In the genomic region with DNA sequence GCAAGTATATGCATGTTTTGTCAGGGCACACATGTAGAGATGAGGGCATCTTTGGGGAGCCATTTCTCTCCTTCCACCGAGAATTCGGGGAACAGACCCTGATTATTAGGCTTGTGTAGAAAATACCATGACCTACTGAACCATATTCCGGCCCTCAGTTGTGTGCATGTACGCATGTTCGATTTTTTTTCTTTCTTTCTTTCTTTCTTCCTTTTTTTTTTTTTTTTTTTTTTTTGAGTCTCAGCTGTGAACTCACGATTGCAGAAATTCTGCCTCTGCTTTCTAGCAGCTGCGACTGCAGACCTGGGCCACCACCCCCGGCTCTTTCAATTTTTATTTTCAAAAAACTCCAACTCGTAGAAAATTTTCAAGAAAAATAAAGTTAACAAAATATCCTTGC, we compare ENCODE assay signal across 29 mouse cellular contexts. TPM values are rescaled to one million over a fixed set of nuclear protein-coding genes. Genes with fewer than 3 reads are reported as not detected.
DNase-seq lines count a peak whose midpoint lies in the region; ATAC-seq lines count a peak whose summit lies in the region.
"Had no signal": no experiment of that assay in that cellular context is flagged by ENCODE, and none has a peak within 500 bp of the region (broad histone marks: within the 10 kb centered on the region; RNA-seq: fewer than 3 reads in every experiment).

No protein-coding gene starts in this region.

- intact Hi-C loops in gastrocnemius, postnatal 14 days (cut with DNase I; ENCODE audit: low total_unique reads) = no loop called here
- intact Hi-C loops in left cerebral cortex, postnatal 25 days (cut with DNase I) = no loop called here

- no peak for ATAC-seq in hindbrain, embryonic 14.5 days (ENCODE audit: low FRiP score)
- no peak for ATAC-seq in hindbrain, embryonic 12.5 days (ENCODE audit: low FRiP score)
- no peak for ATAC-seq in neural tube, embryonic 13.5 days (ENCODE audit: low read depth)
- no peak for ATAC-seq in forebrain, embryonic 16.5 days
- ATAC-seq: activated CD4-positive, CD25-positive, alpha-beta regulatory T cell, adult 4 months; CD4-positive, CD25-positive, alpha-beta regulatory T cell, adult 4 months; lung, postnatal 0 days had no signal

- H3K4me1 ChIP-seq in hindbrain, embryonic 14.5 days (replicated peaks; ENCODE audit: control insufficient read depth, insufficient read depth, low read length) = peaks cover 23% of the 10 kb centered on the region
- peaks cover 17% of the 10 kb centered on the region for H3K4me1 ChIP-seq in hindbrain, embryonic 12.5 days
- peaks cover 24% of the 10 kb centered on the region for H3K4me1 ChIP-seq in neural tube, embryonic 13.5 days (replicated peaks)
- H3K4me1 ChIP-seq in forebrain, embryonic 16.5 days (replicated peaks; ENCODE audit: control insufficient read depth, insufficient read depth, low read length) = peaks cover 23% of the 10 kb centered on the region

- no peaks in the 10 kb centered on the region for H3K36me3 ChIP-seq in hindbrain, embryonic 14.5 days (replicated peaks; ENCODE audit: control insufficient read depth, insufficient read depth)
- no peaks in the 10 kb centered on the region for H3K36me3 ChIP-seq in hindbrain, embryonic 12.5 days
- no peaks in the 10 kb centered on the region for H3K36me3 ChIP-seq in neural tube, embryonic 13.5 days
- H3K36me3 ChIP-seq in forebrain, embryonic 16.5 days (ENCODE audit: control insufficient read depth, insufficient read depth) = no peaks in the 10 kb centered on the region
- H3K36me3 ChIP-seq: heart, embryonic 13.5 days; kidney, embryonic 15.5 days; limb, embryonic 13.5 days had no signal

- WGBS in hindbrain, embryonic 14.5 days = 82% methylated on average over 9 of the region's 9 CpGs
- 87% methylated on average over 9 of the region's 9 CpGs for WGBS in hindbrain, embryonic 12.5 days
- 80% methylated on average over 9 of the region's 9 CpGs for WGBS in neural tube, embryonic 13.5 days
- 75% methylated on average over 9 of the region's 9 CpGs for WGBS in forebrain, embryonic 16.5 days

- H3K27me3 ChIP-seq in hindbrain, embryonic 14.5 days (ENCODE audit: control insufficient read depth, insufficient read depth, low read length) = no peaks in the 10 kb centered on the region
- no peaks in the 10 kb centered on the region for H3K27me3 ChIP-seq in hindbrain, embryonic 12.5 days
- H3K27me3 ChIP-seq in neural tube, embryonic 13.5 days = no peaks in the 10 kb centered on the region
- H3K27me3 ChIP-seq in forebrain, embryonic 16.5 days (replicated peaks; ENCODE audit: control insufficient read depth, insufficient read depth, low read length) = no peaks in the 10 kb centered on the region
- H3K27me3 ChIP-seq: limb, embryonic 13.5 days had no signal

- H3K4me3 ChIP-seq in hindbrain, embryonic 14.5 days (replicated peaks; ENCODE audit: low read length) = no peak overlapping the region
- no peak overlapping the region for H3K4me3 ChIP-seq in hindbrain, embryonic 12.5 days
- H3K4me3 ChIP-seq in neural tube, embryonic 13.5 days = no peak overlapping the region
- no peak overlapping the region for H3K4me3 ChIP-seq in forebrain, embryonic 16.5 days (replicated peaks; ENCODE audit: low read length)
- H3K4me3 ChIP-seq: gastrocnemius, adult 2 months; heart, embryonic 13.5 days; kidney, embryonic 15.5 days; left cerebral cortex, adult 2 months; limb, embryonic 13.5 days; megakaryocyte, embryonic 14.5 days had no signal

- H3K9ac ChIP-seq in hindbrain, embryonic 14.5 days = no peak overlapping the region; the same call in 1 of the 2 replicates
- H3K9ac ChIP-seq in hindbrain, embryonic 12.5 days = no peak overlapping the region
- 0 out of 2 replicates have a peak overlapping the region, but pooled peaks have one; percentile 71 for H3K9ac ChIP-seq in neural tube, embryonic 13.5 days
- no peak overlapping the region for H3K9ac ChIP-seq in forebrain, embryonic 16.5 days (replicated peaks; ENCODE audit: low read depth, low read length)
- H3K9ac ChIP-seq: heart, embryonic 13.5 days; kidney, embryonic 15.5 days; limb, embryonic 13.5 days had no signal

- peak overlapping the region; percentile 99 for H3K27ac ChIP-seq in hindbrain, embryonic 14.5 days
- H3K27ac ChIP-seq in hindbrain, embryonic 12.5 days = no peak overlapping the region
- H3K27ac ChIP-seq in neural tube, embryonic 13.5 days (replicated peaks) = peak overlapping the region; percentile 95; the same call in 1 of the 2 replicates
- peak overlapping the region; percentile 98; the same call in 1 of the 2 replicates for H3K27ac ChIP-seq in forebrain, embryonic 16.5 days (ENCODE audit: low read length)
- H3K27ac ChIP-seq: gastrocnemius, adult 2 months; heart, embryonic 13.5 days; kidney, embryonic 15.5 days; left cerebral cortex, adult 2 months; limb, embryonic 13.5 days had no signal

- no peak overlapping the region for H3K4me2 ChIP-seq in hindbrain, embryonic 14.5 days (replicated peaks)
- H3K4me2 ChIP-seq in hindbrain, embryonic 12.5 days (replicated peaks) = no peak overlapping the region
- H3K4me2 ChIP-seq in neural tube, embryonic 13.5 days = no peak overlapping the region
- H3K4me2 ChIP-seq in forebrain, embryonic 16.5 days (ENCODE audit: low read length) = no peak overlapping the region
- H3K4me2 ChIP-seq: heart, embryonic 13.5 days; kidney, embryonic 15.5 days; limb, embryonic 13.5 days; liver, embryonic 11.5 days had no signal

- H3K9me3 ChIP-seq in hindbrain, embryonic 14.5 days (ENCODE audit: control insufficient read depth, low read length) = no peaks in the 10 kb centered on the region
- H3K9me3 ChIP-seq in hindbrain, embryonic 12.5 days (replicated peaks) = no peaks in the 10 kb centered on the region
- no peaks in the 10 kb centered on the region for H3K9me3 ChIP-seq in neural tube, embryonic 13.5 days
- no peaks in the 10 kb centered on the region for H3K9me3 ChIP-seq in forebrain, embryonic 16.5 days (ENCODE audit: control insufficient read depth, low read length)
- H3K9me3 ChIP-seq: heart, embryonic 13.5 days; kidney, embryonic 15.5 days; limb, embryonic 13.5 days; megakaryocyte, embryonic 14.5 days had no signal

- DNase-seq in hindbrain, embryonic 14.5 days (ENCODE audit: low spot score) = no peak
- DNase-seq in neural tube, embryonic 10.5 days (ENCODE audit: extremely low spot score, low spot score) = no peak
- DNase-seq in gastrocnemius, postnatal 14 days = no peak
- DNase-seq in left cerebral cortex, postnatal 25 days (ENCODE audit: low spot score in 2 of 2) = no peak
- DNase-seq: adrenal gland, adult 2 months; adrenal gland, postnatal 36 days; cerebellum, adult 2 months; cerebellum, postnatal 14 days; gastrocnemius, adult 2 months; heart, postnatal 10 days; kidney, adult 18-20 months; kidney, postnatal 25 days; lung, adult 18-20 months; lung, postnatal 4 days; right cerebral cortex, postnatal 4 days; thymus, adult 2 months; thymus, postnatal 36 days had no signal

RNA-seq across cellular contexts. Expression of gene Dnah2, which starts 23.2 kb away (rescaled TPM):
- 4.8 and 4.9 TPM in 2 replicates for polyA plus RNA-seq in hindbrain, embryonic 14.5 days (2014; fragmentation: Nextera tagmentation; extraction: Ambion mirVana)
- 1.4 and 2.5 TPM in 2 replicates for polyA plus RNA-seq in hindbrain, embryonic 12.5 days (2016; fragmentation: Nextera tagmentation; extraction: Ambion mirVana)
- 2.2 and 2.7 TPM in 2 replicates for polyA plus RNA-seq in neural tube, embryonic 13.5 days (2015; fragmentation: Nextera tagmentation; extraction: Ambion mirVana)
- 3.5 and 3.7 TPM in 2 replicates for polyA plus RNA-seq in forebrain, embryonic 16.5 days (2015; fragmentation: Nextera tagmentation; extraction: Ambion mirVana)
- total RNA-seq in gastrocnemius, postnatal 14 days (2021) = under 1 TPM; 0.06 to 0.07 TPM
- 1 to 10 TPM; 3.0 to 3.6 TPM for total RNA-seq in left cerebral cortex, postnatal 25 days (2021)

RNA-seq across cellular contexts. Expression of gene Efnb3, which starts 34.3 kb away (rescaled TPM):
- polyA plus RNA-seq in hindbrain, embryonic 14.5 days (2014; fragmentation: Nextera tagmentation; extraction: Ambion mirVana) = 39.9 and 40.8 TPM in 2 replicates
- polyA plus RNA-seq in hindbrain, embryonic 12.5 days (2016; fragmentation: Nextera tagmentation; extraction: Ambion mirVana) = 95.7 and 106 TPM in 2 replicates
- 68.1 and 72.0 TPM in 2 replicates for polyA plus RNA-seq in neural tube, embryonic 13.5 days (2015; fragmentation: Nextera tagmentation; extraction: Ambion mirVana)
- polyA plus RNA-seq in forebrain, embryonic 16.5 days (2015; fragmentation: Nextera tagmentation; extraction: Ambion mirVana) = 95.7 and 123 TPM in 2 replicates
- 1 to 10 TPM in 1 of 2 experiments, under 1 TPM in 1; 0.71 to 1.3 TPM for total RNA-seq in gastrocnemius, postnatal 14 days (2021)
- total RNA-seq in left cerebral cortex, postnatal 25 days (2021) = 10 to 100 TPM; 57.5 to 60.4 TPM

RNA-seq across cellular contexts. Expression of gene Wrap53, which starts 54.4 kb away (rescaled TPM):
- 15.6 and 16.8 TPM in 2 replicates for polyA plus RNA-seq in hindbrain, embryonic 14.5 days (2014; fragmentation: Nextera tagmentation; extraction: Ambion mirVana)
- 29.7 and 29.9 TPM in 2 replicates for polyA plus RNA-seq in hindbrain, embryonic 12.5 days (2016; fragmentation: Nextera tagmentation; extraction: Ambion mirVana)
- polyA plus RNA-seq in neural tube, embryonic 13.5 days (2015; fragmentation: Nextera tagmentation; extraction: Ambion mirVana) = 18.1 and 19.7 TPM in 2 replicates
- 27.3 and 28.6 TPM in 2 replicates for polyA plus RNA-seq in forebrain, embryonic 16.5 days (2015; fragmentation: Nextera tagmentation; extraction: Ambion mirVana)
- 1 to 10 TPM; 3.5 to 4.0 TPM for total RNA-seq in gastrocnemius, postnatal 14 days (2021)
- 10 to 100 TPM; 10.1 to 10.4 TPM for total RNA-seq in left cerebral cortex, postnatal 25 days (2021)

RNA-seq across cellular contexts. Expression of gene Trp53, which starts 54.5 kb away (rescaled TPM):
- 55.7 TPM in 2 replicates for polyA plus RNA-seq in hindbrain, embryonic 14.5 days (2014; fragmentation: Nextera tagmentation; extraction: Ambion mirVana)
- polyA plus RNA-seq in hindbrain, embryonic 12.5 days (2016; fragmentation: Nextera tagmentation; extraction: Ambion mirVana) = 105 and 109 TPM in 2 replicates
- polyA plus RNA-seq in neural tube, embryonic 13.5 days (2015; fragmentation: Nextera tagmentation; extraction: Ambion mirVana) = 76.0 and 77.6 TPM in 2 replicates
- polyA plus RNA-seq in forebrain, embryonic 16.5 days (2015; fragmentation: Nextera tagmentation; extraction: Ambion mirVana) = 103 and 109 TPM in 2 replicates
- 10 to 100 TPM; 15.2 to 22.7 TPM for total RNA-seq in gastrocnemius, postnatal 14 days (2021)
- total RNA-seq in left cerebral cortex, postnatal 25 days (2021) = 10 to 100 TPM; 18.7 to 21.1 TPM
